Mouse (Mus musculus): ENCODE measurements around the gene Olfr1367.
"Not testable (repeated sequence)": the region's sequence is repeated elsewhere in the genome, so short reads cannot be mapped to it uniquely, and the experiment has no call there.

Olfr1367 gene

DNA sequence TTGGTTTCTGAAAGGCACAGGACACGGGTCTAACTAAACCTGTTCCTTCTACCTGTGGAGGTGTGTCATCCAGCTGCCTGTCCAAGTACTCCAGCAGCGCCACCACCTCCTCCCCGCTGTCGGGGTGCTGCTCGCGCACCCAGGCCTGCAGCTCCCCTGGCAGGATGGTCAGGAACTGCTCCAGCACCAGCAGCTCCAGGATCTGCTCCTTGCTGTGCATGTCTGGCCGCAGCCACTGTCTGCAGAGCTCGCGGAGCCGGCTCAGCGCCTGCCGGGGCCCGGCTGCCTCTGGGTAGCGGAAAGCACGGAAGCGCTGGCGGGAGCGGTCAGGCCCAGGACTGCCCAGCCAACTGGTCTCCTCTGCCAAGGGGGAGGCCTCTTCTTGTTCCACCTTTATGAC is 49.3 kb downstream of the Olfr1367 start:
- DNase-seq (ENCODE audit: low spot score) = not testable (repeated sequence)

DNA sequence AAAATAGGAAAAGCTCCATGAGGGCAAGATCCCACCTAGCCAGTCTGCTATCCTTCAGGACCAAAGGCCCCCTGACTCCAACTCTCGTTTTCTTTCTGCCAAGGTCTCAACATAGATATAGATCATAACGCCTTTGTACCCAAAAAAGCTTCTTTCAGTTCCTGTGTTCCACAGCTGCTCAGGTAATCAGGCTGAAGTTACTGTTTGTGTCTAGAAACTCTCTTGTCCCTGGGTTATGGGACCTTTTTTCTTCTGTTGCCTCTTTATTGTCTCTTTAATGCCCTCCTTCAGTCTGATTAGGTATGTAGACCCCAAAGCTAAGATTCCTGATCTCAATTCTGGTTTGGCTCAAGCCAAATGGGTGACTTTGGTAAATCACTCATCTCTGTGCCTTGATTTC is 50.8 kb downstream of the Olfr1367 start:
- no peak for DNase-seq (ENCODE audit: low spot score)

Measured in urinary bladder, postnatal 25 days (tissue).